Mouse (Mus musculus) bone marrow macrophage, adult 2 months (primary cell): ENCODE data around the gene Pgls.

Source experiments
- CTCF ChIP-seq: IDR thresholded peaks from 2 replicates; pipeline ENCODE4 v1.5.1; 2012; ENCODE audit warnings: low read depth, mild to moderate bottlenecking, low read length, moderate library complexity
- POLR2A ChIP-seq: IDR thresholded peaks from 2 replicates; pipeline ENCODE4 v1.6.1; 2012; ENCODE audit warnings: mild to moderate bottlenecking, low read depth, low read length, borderline replicate concordance

GRCm38 (mm10) chr8:71637149-71638095 is 45.4 kb downstream of the Pgls start:
- TF ChIP-seq POLR2A (no peak), CTCF (no peak)
